Mouse (Mus musculus) heart, embryonic 12.5 days (tissue): ENCODE results near the gene Bdh2. TPM values are rescaled to one million over a fixed set of nuclear protein-coding genes. Genes with fewer than 3 reads are reported as not detected.

ENCODE experiments used
- ATAC-seq: fragments of 200-750 bp; cut with Nextera tagmentation; 2 replicates; pipeline ENCODE4 v1.8.0; 2017; ENCODE audit warnings: moderate TSS enrichment, moderate library complexity; ENCODE audit not compliant: insufficient number of reproducible peaks, low FRiP score
- H3K27ac ChIP-seq: fragments of 300-500 bp; sonication (generic); 2 replicates; pipeline ENCODE4 v1.5.1; 2016; ENCODE audit warnings: mild to moderate bottlenecking, moderate library complexity; ENCODE audit not compliant: poor library complexity, severe bottlenecking
- H3K27me3 ChIP-seq: fragments of 300-500 bp; sonication (generic); replicated peaks from 2 replicates; pipeline ENCODE4 v1.6.1; 2016; ENCODE audit warnings: mild to moderate bottlenecking, moderate library complexity
- H3K36me3 ChIP-seq: fragments of 300-500 bp; sonication (generic); 2 replicates; pipeline ENCODE4 v1.6.1; 2016; ENCODE audit warnings: mild to moderate bottlenecking, moderate library complexity
- H3K4me1 ChIP-seq: fragments of 300-500 bp; sonication (generic); replicated peaks from 2 replicates; pipeline ENCODE4 v1.6.1; 2016; ENCODE audit warnings: mild to moderate bottlenecking
- H3K4me2 ChIP-seq: fragments of 300-500 bp; sonication (generic); 2 replicates; pipeline ENCODE4 v1.6.1; 2016; ENCODE audit warnings: mild to moderate bottlenecking, moderate library complexity
- H3K4me3 ChIP-seq: fragments of 300-500 bp; sonication (generic); 2 replicates; pipeline ENCODE4 v1.5.1; 2016; ENCODE audit warnings: mild to moderate bottlenecking
- H3K9ac ChIP-seq: fragments of 300-500 bp; sonication (generic); 2 replicates; pipeline ENCODE4 v1.6.1; 2016; ENCODE audit warnings: mild to moderate bottlenecking, moderate library complexity
- H3K9me3 ChIP-seq: fragments of 300-500 bp; sonication (generic); replicated peaks from 2 replicates; pipeline ENCODE4 v1.6.1; 2016; ENCODE audit warnings: mild to moderate bottlenecking, moderate library complexity
- WGBS: fragments of 180-500 bp; shearing (Covaris S2); methylation state at CpG from one replicate; pipeline ENCODE4 v1.1.7; 2016; 5-methylcytosine and 5-hydroxymethylcytosine counted together
- polyA plus RNA-seq: library from polyadenylated mRNA; unstranded; fragments of >200 nt; fragmentation: Nextera tagmentation; extraction: Ambion mirVana; gene quantifications from 2 replicates; pipeline ENCODE4 v1.2.1, GENCODE M21; 2016

Bdh2 gene
- polyA plus RNA-seq, 1 experiment from 2014 or later, result 3.0 TPM

GRCm38 (mm10) chr3:135324354-135324753 lies 43.3 kb downstream of the Bdh2 start:
- no peak overlapping the region for H3K27ac ChIP-seq
- 75% methylated on average over 6 of the region's 6 CpGs for WGBS

GRCm38 (mm10) chr3:135327176-135327575 lies 46.2 kb downstream of the Bdh2 start:
- WGBS, result 73% methylated on average over 6 of the region's 6 CpGs
- no peak overlapping the region for H3K9ac ChIP-seq
- H3K36me3 ChIP-seq, result no peaks in the 10 kb centered on the region
- H3K4me1 ChIP-seq, result no peaks in the 10 kb centered on the region
- no peaks in the 10 kb centered on the region for H3K9me3 ChIP-seq
- no peaks in the 10 kb centered on the region for H3K27me3 ChIP-seq
- H3K4me3 ChIP-seq, result no peak overlapping the region
- H3K4me2 ChIP-seq, result no peak overlapping the region
- H3K27ac ChIP-seq, result no peak overlapping the region
- no peak for ATAC-seq

More at GRCm38 (mm10) chr3:135324354-135324753, 43.3 kb downstream of the Bdh2 start:
- Histone ChIP-seq H3K4me2 (no peak overlapping the region), H3K9ac (no peak overlapping the region), H3K9me3 (no peaks in the 10 kb centered on the region), H3K4me1 (no peaks in the 10 kb centered on the region), H3K27me3 (no peaks in the 10 kb centered on the region), H3K4me3 (no peak overlapping the region), H3K36me3 (no peaks in the 10 kb centered on the region)
- no peak for ATAC-seq

- Histone ChIP-seq H3K4me1 (no peaks in the 10 kb centered on the region), H3K4me2 (no peak overlapping the region), H3K36me3 (no peaks in the 10 kb centered on the region), H3K4me3 (no peak overlapping the region), H3K27me3 (no peaks in the 10 kb centered on the region), H3K27ac (no peak overlapping the region), H3K9ac (no peak overlapping the region), H3K9me3 (no peaks in the 10 kb centered on the region)
- no peak for ATAC-seq
- WGBS, result 57% methylated on average over 2 of the region's 2 CpGs
Measured at GRCm38 (mm10) chr3:135327601-135328000, 46.6 kb downstream of the Bdh2 start.

DNA sequence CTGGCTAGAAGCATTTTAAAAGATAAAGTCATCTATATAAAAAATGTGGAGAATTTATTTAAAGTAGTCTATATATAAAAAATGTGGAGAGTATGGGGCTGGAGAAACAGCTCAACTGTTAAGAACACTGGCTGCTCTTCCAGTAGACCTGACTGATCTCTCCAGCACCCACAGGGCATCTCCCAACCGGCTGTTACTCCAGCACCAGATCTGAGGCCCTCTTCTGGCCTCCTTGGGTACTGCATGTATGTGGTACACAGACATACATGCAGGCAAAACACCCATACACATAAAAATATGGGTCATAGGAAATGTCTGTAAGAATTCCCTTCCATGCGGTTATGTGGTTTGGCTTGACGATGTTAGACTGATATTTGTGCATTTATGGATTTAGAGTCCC lies 47.5 kb downstream of the Bdh2 start:
- H3K9ac ChIP-seq, result no peak overlapping the region
- H3K4me1 ChIP-seq, result no peaks in the 10 kb centered on the region
- ATAC-seq, result no peak
- no peak overlapping the region for H3K4me2 ChIP-seq
- no peak overlapping the region for H3K4me3 ChIP-seq
- no peaks in the 10 kb centered on the region for H3K27me3 ChIP-seq
- no peak overlapping the region for H3K27ac ChIP-seq
- WGBS, result 29% methylated on average over 3 of the region's 3 CpGs
- no peaks in the 10 kb centered on the region for H3K9me3 ChIP-seq
- H3K36me3 ChIP-seq, result no peaks in the 10 kb centered on the region

- no peaks in the 10 kb centered on the region for H3K9me3 ChIP-seq
- no peak overlapping the region for H3K4me2 ChIP-seq
- H3K36me3 ChIP-seq, result no peaks in the 10 kb centered on the region
- H3K27ac ChIP-seq, result no peak overlapping the region
- H3K27me3 ChIP-seq, result no peaks in the 10 kb centered on the region
- ATAC-seq, result no peak
- no peaks in the 10 kb centered on the region for H3K4me1 ChIP-seq
- no peak overlapping the region for H3K9ac ChIP-seq
- no peak overlapping the region for H3K4me3 ChIP-seq
Measured at GRCm38 (mm10) chr3:135332691-135333090, 51.7 kb downstream of the Bdh2 start.

DNA sequence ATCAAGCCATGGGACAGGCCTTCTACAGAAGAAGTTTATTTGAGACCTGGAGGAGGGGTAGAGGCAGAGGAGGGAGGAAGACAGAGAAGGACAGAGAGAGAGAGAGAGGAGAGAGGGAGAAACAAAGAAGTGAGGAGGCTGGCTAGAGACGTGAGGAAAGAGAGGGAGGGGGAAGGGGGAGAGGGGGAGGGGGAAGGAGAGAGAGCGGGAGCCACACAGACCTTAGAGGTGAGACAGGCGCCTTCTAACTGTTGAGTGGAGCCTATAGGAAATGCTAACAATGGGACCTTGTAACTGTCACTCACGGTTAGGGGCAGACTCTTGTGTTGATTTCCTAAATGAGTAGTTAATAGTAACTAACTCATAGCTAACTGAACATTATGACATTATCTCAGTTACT lies 52.7 kb downstream of the Bdh2 start:
- Histone ChIP-seq H3K4me1 (no peaks in the 10 kb centered on the region), H3K4me2 (no peak overlapping the region), H3K4me3 (no peak overlapping the region), H3K27me3 (no peaks in the 10 kb centered on the region), H3K27ac (no peak overlapping the region), H3K9me3 (no peaks in the 10 kb centered on the region), H3K36me3 (no peaks in the 10 kb centered on the region), H3K9ac (no peak overlapping the region)
- ATAC-seq, result no peak
- WGBS, result 36% methylated on average over 4 of the region's 4 CpGs

- no peak for ATAC-seq
- H3K36me3 ChIP-seq, result no peaks in the 10 kb centered on the region
- H3K9ac ChIP-seq, result no peak within 1 kb of the TSS
- WGBS, result 72% methylated on average over 14 of the region's 14 CpGs
- no peak within 1 kb of the TSS for H3K4me3 ChIP-seq
- H3K4me2 ChIP-seq, result no peak within 1 kb of the TSS
- peaks cover 3% of the 10 kb centered on the region; the same call in 1 of the 2 replicates for H3K4me1 ChIP-seq
- H3K27ac ChIP-seq, result no peak within 1 kb of the TSS
- no peaks in the 10 kb centered on the region for H3K9me3 ChIP-seq
- no peaks in the 10 kb centered on the region for H3K27me3 ChIP-seq
Measured at GRCm38 (mm10) chr3:135347739-135348264, 66.8 kb downstream of the Bdh2 start, which contains the start of gene Slc9b1. Gene Slc9b1, plus strand, starts transcription at chr3:135348029.

DNA sequence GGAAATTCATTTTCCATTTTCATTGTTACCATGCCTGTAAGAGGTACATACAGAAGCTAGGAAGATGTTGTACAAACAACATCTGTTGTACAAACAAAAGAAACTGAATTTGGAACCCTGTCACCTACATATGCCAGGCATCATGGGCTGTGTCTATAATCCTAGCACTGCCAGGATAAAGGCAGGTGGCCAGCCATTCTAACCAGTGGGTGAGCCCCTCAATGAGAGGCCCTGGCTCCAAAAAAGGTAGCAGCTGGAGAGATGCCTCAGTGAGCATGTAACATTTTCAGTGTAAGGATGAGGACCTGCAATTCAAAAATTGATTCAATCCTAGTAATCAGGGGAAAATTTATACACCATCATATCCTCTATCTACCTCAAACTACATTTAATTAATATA lies 68.0 kb downstream of the Bdh2 start:
- Histone ChIP-seq H3K36me3 (no peaks in the 10 kb centered on the region), H3K27ac (no peak overlapping the region), H3K27me3 (no peaks in the 10 kb centered on the region), H3K4me2 (no peak overlapping the region), H3K4me3 (no peak overlapping the region), H3K9ac (no peak overlapping the region), H3K9me3 (no peaks in the 10 kb centered on the region), H3K4me1 (peaks cover 3% of the 10 kb centered on the region; the same call in 1 of the 2 replicates)
- ATAC-seq, result no peak

- Histone ChIP-seq H3K4me1 (no peaks in the 10 kb centered on the region), H3K4me2 (no peak overlapping the region), H3K9ac (no peak overlapping the region), H3K36me3 (no peaks in the 10 kb centered on the region), H3K27ac (no peak overlapping the region), H3K27me3 (no peaks in the 10 kb centered on the region), H3K9me3 (no peaks in the 10 kb centered on the region), H3K4me3 (no peak overlapping the region)
- WGBS, result 85% methylated on average over 3 of the region's 3 CpGs
- no peak for ATAC-seq
Measured at GRCm38 (mm10) chr3:135351857-135352256, 70.8 kb downstream of the Bdh2 start.

Other genes starting within 250 kb of the Bdh2 start
- gene Cenpe, start 68.7 kb upstream of the Bdh2 start, polyA plus RNA-seq, result 21.9 and 23.6 TPM in 2 replicates
- gene Slc9b2, start 26.5 kb downstream of the Bdh2 start, polyA plus RNA-seq, result 0.77 and 0.86 TPM in 2 replicates
- gene Slc9b1, start 66.8 kb downstream of the Bdh2 start, polyA plus RNA-seq, result 0.15 TPM in 1 of 2 replicates, not detected in the other
- gene Cisd2, start 142.7 kb downstream of the Bdh2 start, polyA plus RNA-seq, result 58.9 and 60.0 TPM in 2 replicates
- 447 and 459 TPM in 2 replicates for gene Ube2d3, start 156.9 kb downstream of the Bdh2 start, polyA plus RNA-seq
- 42.2 and 43.7 TPM in 2 replicates for gene Manba, start 204.4 kb downstream of the Bdh2 start, polyA plus RNA-seq